Mouse (Mus musculus): Measurements from ENCODE around the gene Fam161a. TPM values are rescaled to one million over a fixed set of nuclear protein-coding genes. Genes with fewer than 3 reads are reported as not detected.

The Fam161a gene
- total RNA-seq, 1 experiment: 3.7 TPM

- no peak for DNase-seq (ENCODE audit: low read depth, low spot score)
- no peaks in the 10 kb centered on the region for H3K36me3 ChIP-seq (ENCODE audit: control insufficient read depth, insufficient read depth, low read length, poor library complexity, severe bottlenecking)
- in situ Hi-C loops (cut with MboI; ENCODE audit: low sequenced_read_pairs in 2 of 2, unreplicated experiment in 2 of 2): no loop called here
Measured at GRCm38 (mm10) chr11:23013096-23013495, 5.8 kb downstream of the Fam161a start.

DNA sequence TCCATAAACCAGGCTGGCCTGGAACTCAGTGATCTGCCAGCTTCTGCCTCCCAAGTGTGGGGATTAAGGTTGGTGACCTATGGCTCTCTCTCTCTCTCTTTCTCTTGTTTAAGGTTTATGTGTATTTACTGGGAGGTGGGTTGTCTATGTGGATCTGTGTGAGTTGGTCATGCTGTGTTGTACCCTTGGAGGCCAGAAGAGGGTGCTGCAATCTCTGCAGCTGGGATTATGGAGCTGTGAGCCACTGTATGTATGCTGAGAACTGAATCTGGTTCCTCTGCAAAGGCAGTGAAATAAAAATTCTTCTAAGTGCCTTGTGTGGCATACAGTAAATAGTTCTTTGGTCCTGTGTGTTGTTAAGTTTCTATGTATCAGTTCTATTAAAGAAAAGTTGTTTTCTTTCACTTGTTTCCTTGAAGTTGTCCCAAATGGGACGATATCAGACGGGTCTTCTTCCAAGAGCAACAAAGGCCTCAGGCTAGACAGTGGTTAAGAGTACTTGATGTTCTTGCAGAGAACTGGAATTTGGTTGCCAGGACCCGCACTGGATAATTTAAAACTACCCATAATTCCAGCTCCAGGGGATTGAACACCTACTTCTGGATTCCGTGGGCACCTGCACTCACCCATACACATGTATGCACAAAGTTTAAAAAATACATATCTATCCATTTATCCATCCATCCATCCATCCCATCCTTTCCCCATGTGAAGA lies 6.4 kb downstream of the Fam161a start:
- H3K36me3 ChIP-seq (ENCODE audit: control insufficient read depth, insufficient read depth, low read length, poor library complexity, severe bottlenecking): no peaks in the 10 kb centered on the region
- H3K9ac ChIP-seq (ENCODE audit: insufficient read depth, low read depth, low read length, poor library complexity, severe bottlenecking): no peak overlapping the region
- no peak overlapping the region for H3K4me3 ChIP-seq (ENCODE audit: insufficient read depth in 1 of 2, low read depth in 1 of 2, low read length in 2 of 2, poor library complexity in 1 of 2, severe bottlenecking in 1 of 2)
- no peaks in the 10 kb centered on the region for H3K4me1 ChIP-seq (ENCODE audit: control insufficient read depth in 2 of 2, insufficient read depth in 2 of 2, low read length in 2 of 2, poor library complexity in 1 of 2)
- no peak for DNase-seq (ENCODE audit: low read depth, low spot score)
- in situ Hi-C loops (cut with MboI; ENCODE audit: low sequenced_read_pairs in 2 of 2, unreplicated experiment in 2 of 2): no loop called here
- H3K27ac ChIP-seq (ENCODE audit: insufficient read depth, low read depth, low read length, poor library complexity, severe bottlenecking): no peak overlapping the region
- TF ChIP-seq ZC3H11A (IDR thresholded peaks at IDR 0.05; ENCODE audit: borderline replicate concordance, low read depth, low read length) (peak; percentile 91), CHD2 (IDR thresholded peaks at IDR 0.05; ENCODE audit: low read depth, low read length) (no peak)
- no peaks in the 10 kb centered on the region for H3K9me3 ChIP-seq (ENCODE audit: control insufficient read depth, insufficient read depth, low read depth, low read length)

More at GRCm38 (mm10) chr11:23013096-23013495, 5.8 kb downstream of the Fam161a start:
- H3K27ac ChIP-seq (ENCODE audit: insufficient read depth, low read depth, low read length, poor library complexity, severe bottlenecking): no peak overlapping the region
- H3K4me1 ChIP-seq (ENCODE audit: control insufficient read depth in 2 of 2, insufficient read depth in 2 of 2, low read length in 2 of 2, poor library complexity in 1 of 2): no peaks in the 10 kb centered on the region
- H3K9me3 ChIP-seq (ENCODE audit: control insufficient read depth, insufficient read depth, low read depth, low read length): no peaks in the 10 kb centered on the region
- TF ChIP-seq CHD2 (IDR thresholded peaks at IDR 0.05; ENCODE audit: low read depth, low read length) (no peak), ZC3H11A (IDR thresholded peaks at IDR 0.05; ENCODE audit: borderline replicate concordance, low read depth, low read length) (no peak), MAFK (IDR thresholded peaks at IDR 0.05; ENCODE audit: insufficient read depth, low read depth, low read length) (no peak), HCFC1 (IDR thresholded peaks at IDR 0.05; ENCODE audit: borderline replicate concordance, insufficient read depth, low read length) (no peak)
- no peak overlapping the region for H3K9ac ChIP-seq (ENCODE audit: insufficient read depth, low read depth, low read length, poor library complexity, severe bottlenecking)
- no peak overlapping the region for H3K4me3 ChIP-seq (ENCODE audit: insufficient read depth in 1 of 2, low read depth in 1 of 2, low read length in 2 of 2, poor library complexity in 1 of 2, severe bottlenecking in 1 of 2)

DNA sequence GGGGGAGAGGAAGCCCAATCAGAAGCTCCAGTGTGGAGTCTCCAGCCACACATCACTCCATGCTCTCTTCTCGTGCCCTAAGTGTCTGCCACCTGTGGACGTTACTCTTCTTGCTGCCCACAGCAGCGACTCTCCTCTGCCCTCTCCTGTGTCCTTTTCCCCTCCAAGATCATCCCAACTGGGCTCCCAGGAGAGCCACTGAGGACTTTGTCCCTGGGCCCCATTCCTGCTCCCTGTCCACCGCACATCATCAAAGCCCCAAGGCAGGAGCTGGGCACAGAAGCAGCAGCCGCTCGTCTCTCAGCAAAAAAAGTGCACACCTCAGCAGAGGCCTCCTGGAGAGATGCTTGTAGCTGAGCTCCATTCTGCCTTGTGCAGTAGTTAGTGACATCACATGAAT lies 7.7 kb downstream of the Fam161a start:
- Histone ChIP-seq H3K9me3 (ENCODE audit: control insufficient read depth, insufficient read depth, low read depth, low read length) (no peaks in the 10 kb centered on the region), H3K27ac (ENCODE audit: insufficient read depth, low read depth, low read length, poor library complexity, severe bottlenecking) (no peak overlapping the region), H3K4me3 (ENCODE audit: insufficient read depth in 1 of 2, low read depth in 1 of 2, low read length in 2 of 2, poor library complexity in 1 of 2, severe bottlenecking in 1 of 2) (no peak overlapping the region), H3K36me3 (ENCODE audit: control insufficient read depth, insufficient read depth, low read length, poor library complexity, severe bottlenecking) (no peaks in the 10 kb centered on the region), H3K4me1 (ENCODE audit: control insufficient read depth in 2 of 2, insufficient read depth in 2 of 2, low read length in 2 of 2, poor library complexity in 1 of 2) (no peaks in the 10 kb centered on the region), H3K9ac (ENCODE audit: insufficient read depth, low read depth, low read length, poor library complexity, severe bottlenecking) (no peak overlapping the region)
- DNase-seq (ENCODE audit: low read depth, low spot score): no peak
- in situ Hi-C loops (cut with MboI; ENCODE audit: low sequenced_read_pairs in 2 of 2, unreplicated experiment in 2 of 2): no loop called here
- TF ChIP-seq CHD2 (IDR thresholded peaks at IDR 0.05; ENCODE audit: low read depth, low read length): no peak
- TF ChIP-seq ZNF384 (IDR thresholded peaks at IDR 0.05; ENCODE audit: low read depth, low read length): no peak
- TF ChIP-seq ZC3H11A (IDR thresholded peaks at IDR 0.05; ENCODE audit: borderline replicate concordance, low read depth, low read length): no peak
- no peak for TF ChIP-seq MAFK (IDR thresholded peaks at IDR 0.05; ENCODE audit: insufficient read depth, low read depth, low read length)
- TF ChIP-seq HCFC1 (IDR thresholded peaks at IDR 0.05; ENCODE audit: borderline replicate concordance, insufficient read depth, low read length): no peak

DNA sequence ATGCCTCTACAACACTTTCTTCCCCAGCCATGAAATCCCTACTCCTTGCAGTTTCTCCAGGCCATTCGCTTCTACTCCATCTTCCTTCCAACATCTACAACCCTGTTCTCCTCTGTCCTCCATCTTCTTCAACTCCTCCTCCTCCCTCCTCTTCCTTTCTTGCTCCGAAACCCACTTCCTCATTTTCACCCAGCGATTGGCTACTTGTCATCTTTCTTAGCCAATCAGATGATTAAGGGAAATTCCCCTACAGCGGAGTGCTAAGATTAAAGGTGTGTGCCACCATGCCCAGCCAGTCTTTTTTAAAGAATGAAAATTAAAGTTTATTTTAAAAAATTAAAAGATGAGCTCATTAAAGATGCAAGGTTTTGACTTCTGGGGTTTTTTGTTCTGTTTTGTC lies 10.6 kb downstream of the Fam161a start:
- H3K9me3 ChIP-seq (ENCODE audit: control insufficient read depth, insufficient read depth, low read depth, low read length): no peaks in the 10 kb centered on the region
- no peaks in the 10 kb centered on the region for H3K4me1 ChIP-seq (ENCODE audit: control insufficient read depth in 2 of 2, insufficient read depth in 2 of 2, low read length in 2 of 2, poor library complexity in 1 of 2)
- in situ Hi-C loops (cut with MboI; ENCODE audit: low sequenced_read_pairs in 2 of 2, unreplicated experiment in 2 of 2): no loop called here
- H3K9ac ChIP-seq (ENCODE audit: insufficient read depth, low read depth, low read length, poor library complexity, severe bottlenecking): no peak overlapping the region
- no peak overlapping the region for H3K27ac ChIP-seq (ENCODE audit: insufficient read depth, low read depth, low read length, poor library complexity, severe bottlenecking)
- TF ChIP-seq ZNF384 (IDR thresholded peaks at IDR 0.05; ENCODE audit: low read depth, low read length): no peak
- no peak for TF ChIP-seq CHD2 (IDR thresholded peaks at IDR 0.05; ENCODE audit: low read depth, low read length)
- TF ChIP-seq ZC3H11A (IDR thresholded peaks at IDR 0.05; ENCODE audit: borderline replicate concordance, low read depth, low read length): no peak
- no peak for TF ChIP-seq HCFC1 (IDR thresholded peaks at IDR 0.05; ENCODE audit: borderline replicate concordance, insufficient read depth, low read length)
- TF ChIP-seq MAFK (IDR thresholded peaks at IDR 0.05; ENCODE audit: insufficient read depth, low read depth, low read length): no peak
- no peaks in the 10 kb centered on the region for H3K36me3 ChIP-seq (ENCODE audit: control insufficient read depth, insufficient read depth, low read length, poor library complexity, severe bottlenecking)
- no peak for DNase-seq (ENCODE audit: low read depth, low spot score)
- no peak overlapping the region for H3K4me3 ChIP-seq (ENCODE audit: insufficient read depth in 1 of 2, low read depth in 1 of 2, low read length in 2 of 2, poor library complexity in 1 of 2, severe bottlenecking in 1 of 2)

All from ES-E14 (cell line).